Comparison of ENCODE assay signal across 23 mouse cellular contexts in the genomic region with DNA sequence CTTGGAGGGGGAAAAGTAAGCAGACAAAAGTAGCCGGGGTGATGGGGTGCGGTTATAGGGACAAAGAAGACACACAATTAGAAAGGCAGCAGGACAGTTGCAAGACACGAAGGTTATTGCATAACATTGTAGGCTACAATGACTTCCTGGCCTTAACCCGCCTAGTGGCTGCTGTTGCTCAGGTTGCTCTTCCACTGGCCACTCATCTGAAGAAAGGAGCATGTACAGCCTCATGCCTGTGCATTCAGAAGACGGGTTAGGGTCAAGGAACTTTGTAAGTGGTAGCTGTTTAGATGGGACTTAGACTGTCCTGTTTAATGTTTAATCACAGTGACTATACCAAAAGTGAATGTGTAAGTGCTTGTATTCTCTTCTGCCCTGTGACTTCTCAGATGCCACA. TPM values are rescaled to one million over a fixed set of nuclear protein-coding genes. Genes with fewer than 3 reads are reported as not detected.
DNase-seq lines count a peak whose midpoint lies in the region; ATAC-seq and TF ChIP-seq lines count a peak whose summit lies in the region.
"Had no signal": no experiment of that assay in that cellular context is flagged by ENCODE, and none has a peak within 500 bp of the region (broad histone marks: within the 10 kb centered on the region; RNA-seq: fewer than 3 reads in every experiment).

No protein-coding gene starts in this region.

- no peak overlapping the region for H3K4me3 ChIP-seq in liver, postnatal 0 days (ENCODE audit: low read depth, low read length)
- no peak overlapping the region for H3K4me3 ChIP-seq in liver, embryonic 11.5 days (ENCODE audit: low read depth, low read length)
- no peak overlapping the region for H3K4me3 ChIP-seq in intestine, postnatal 0 days (ENCODE audit: low read depth, low read length)
- no peak overlapping the region for H3K4me3 ChIP-seq in kidney, postnatal 0 days (replicated peaks; ENCODE audit: low read depth, low read length)
- H3K4me3 ChIP-seq: embryonic facial prominence, embryonic 13.5 days; erythroblast, embryonic 14.5 days; forebrain, embryonic 12.5 days; hindbrain, embryonic 12.5 days; limb, embryonic 13.5 days had no signal

- no peaks in the 10 kb centered on the region for H3K27me3 ChIP-seq in liver, postnatal 0 days (ENCODE audit: insufficient read depth, low read length)
- no peaks in the 10 kb centered on the region for H3K27me3 ChIP-seq in liver, embryonic 11.5 days (replicated peaks; ENCODE audit: control insufficient read depth, insufficient read depth, low read length)
- no peaks in the 10 kb centered on the region for H3K27me3 ChIP-seq in intestine, postnatal 0 days (replicated peaks; ENCODE audit: control insufficient read depth, insufficient read depth, low read length)
- no peaks in the 10 kb centered on the region for H3K27me3 ChIP-seq in kidney, postnatal 0 days (ENCODE audit: insufficient read depth, low read length)
- H3K27me3 ChIP-seq: embryonic facial prominence, embryonic 13.5 days; forebrain, embryonic 12.5 days; hindbrain, embryonic 12.5 days; limb, embryonic 13.5 days had no signal

- no peak overlapping the region for H3K9ac ChIP-seq in liver, postnatal 0 days (replicated peaks)
- no peak overlapping the region for H3K9ac ChIP-seq in liver, embryonic 11.5 days (ENCODE audit: low read depth, low read length)
- no peak overlapping the region for H3K9ac ChIP-seq in intestine, postnatal 0 days (ENCODE audit: low read depth, low read length)
- no peak overlapping the region for H3K9ac ChIP-seq in kidney, postnatal 0 days (ENCODE audit: low read depth, low read length)
- H3K9ac ChIP-seq: embryonic facial prominence, embryonic 13.5 days; forebrain, embryonic 12.5 days; hindbrain, embryonic 12.5 days; limb, embryonic 13.5 days had no signal

- ATAC-seq in liver, postnatal 0 days, result peak; percentile 40; the same call in 1 of the 2 replicates
- no peak for ATAC-seq in liver, embryonic 11.5 days (replicated peaks; ENCODE audit: low FRiP score)
- ATAC-seq in intestine, postnatal 0 days, result peak; percentile 42
- ATAC-seq in kidney, postnatal 0 days (replicated peaks; ENCODE audit: low FRiP score, low read depth), result no peak
- ATAC-seq: activated CD4-positive, CD25-positive, alpha-beta regulatory T cell, adult 4 months had no signal

- no peak for TF ChIP-seq CTCF in liver, postnatal 0 days (IDR thresholded peaks at IDR 0.05; ENCODE audit: low read depth)
- TF ChIP-seq CTCF in intestine, postnatal 0 days (IDR thresholded peaks at IDR 0.05; ENCODE audit: low read depth), result peak; percentile 44
- TF ChIP-seq CTCF in kidney, postnatal 0 days (IDR thresholded peaks at IDR 0.05; ENCODE audit: low read depth), result no peak

- no peak overlapping the region for H3K4me2 ChIP-seq in liver, postnatal 0 days (ENCODE audit: low read depth, low read length)
- no peak overlapping the region for H3K4me2 ChIP-seq in liver, embryonic 11.5 days
- H3K4me2 ChIP-seq in intestine, postnatal 0 days (replicated peaks; ENCODE audit: low read depth), result no peak overlapping the region
- H3K4me2 ChIP-seq in kidney, postnatal 0 days (ENCODE audit: low read length), result no peak overlapping the region
- H3K4me2 ChIP-seq: embryonic facial prominence, embryonic 13.5 days; forebrain, embryonic 12.5 days; hindbrain, embryonic 12.5 days; limb, embryonic 13.5 days had no signal

- H3K4me1 ChIP-seq in liver, postnatal 0 days (ENCODE audit: insufficient read depth), result peaks cover 4% of the 10 kb centered on the region; the same call in 1 of the 2 replicates
- H3K4me1 ChIP-seq in liver, embryonic 11.5 days (replicated peaks; ENCODE audit: control insufficient read depth, insufficient read depth, low read length), result no peaks in the 10 kb centered on the region
- H3K4me1 ChIP-seq in intestine, postnatal 0 days (replicated peaks; ENCODE audit: control insufficient read depth, insufficient read depth, low read length), result 0 out of 2 replicates have a peak, but pooled peaks cover 2% of the 10 kb centered on the region
- no peaks in the 10 kb centered on the region for H3K4me1 ChIP-seq in kidney, postnatal 0 days (replicated peaks; ENCODE audit: insufficient read depth, low read length)
- H3K4me1 ChIP-seq: embryonic facial prominence, embryonic 13.5 days; forebrain, embryonic 12.5 days; hindbrain, embryonic 12.5 days; limb, embryonic 13.5 days had no signal

- H3K27ac ChIP-seq in liver, postnatal 0 days (ENCODE audit: low read depth), result no peak overlapping the region
- no peak overlapping the region for H3K27ac ChIP-seq in liver, embryonic 11.5 days (ENCODE audit: low read depth, low read length)
- no peak overlapping the region for H3K27ac ChIP-seq in intestine, postnatal 0 days (ENCODE audit: low read depth, low read length)
- no peak overlapping the region for H3K27ac ChIP-seq in kidney, postnatal 0 days
- H3K27ac ChIP-seq: embryonic facial prominence, embryonic 13.5 days; forebrain, embryonic 12.5 days; hindbrain, embryonic 12.5 days; limb, embryonic 13.5 days had no signal

- H3K9me3 ChIP-seq in liver, postnatal 0 days (ENCODE audit: low read length), result no peaks in the 10 kb centered on the region
- no peaks in the 10 kb centered on the region for H3K9me3 ChIP-seq in liver, embryonic 11.5 days (ENCODE audit: control insufficient read depth, low read length)
- H3K9me3 ChIP-seq in intestine, postnatal 0 days (ENCODE audit: control insufficient read depth), result no peaks in the 10 kb centered on the region
- H3K9me3 ChIP-seq in kidney, postnatal 0 days (replicated peaks; ENCODE audit: low read length), result no peaks in the 10 kb centered on the region
- H3K9me3 ChIP-seq: embryonic facial prominence, embryonic 13.5 days; forebrain, embryonic 12.5 days; hindbrain, embryonic 12.5 days; limb, embryonic 13.5 days had no signal

- TF ChIP-seq EP300 in liver, postnatal 0 days (IDR thresholded peaks at IDR 0.05; ENCODE audit: low read depth), result no peak

- H3K36me3 ChIP-seq in liver, postnatal 0 days (replicated peaks; ENCODE audit: insufficient read depth, low read length), result no peaks in the 10 kb centered on the region
- 0 out of 2 replicates have a peak, but pooled peaks cover 2% of the 10 kb centered on the region for H3K36me3 ChIP-seq in liver, embryonic 11.5 days (ENCODE audit: control insufficient read depth, insufficient read depth, low read length)
- no peaks in the 10 kb centered on the region; the same call in 1 of the 2 replicates for H3K36me3 ChIP-seq in intestine, postnatal 0 days (ENCODE audit: control insufficient read depth, insufficient read depth)
- H3K36me3 ChIP-seq in kidney, postnatal 0 days (ENCODE audit: insufficient read depth, low read length), result no peaks in the 10 kb centered on the region

- WGBS in liver, postnatal 0 days (ENCODE audit: insufficient replicate concordance), result 53% methylated on average over 5 of the region's 5 CpGs
- 89% methylated on average over 5 of the region's 5 CpGs for WGBS in liver, embryonic 11.5 days
- WGBS in intestine, postnatal 0 days, result 57% methylated on average over 5 of the region's 5 CpGs
- 84% methylated on average over 5 of the region's 5 CpGs for WGBS in kidney, postnatal 0 days

- DNase-seq in liver, postnatal 0 days, result no peak
- no peak for DNase-seq in liver, embryonic 11.5 days (ENCODE audit: low spot score)
- DNase-seq in kidney, postnatal 0 days (ENCODE audit: low spot score), result peak; percentile 14
- no peak for DNase-seq in layer of hippocampus, postnatal 14 days (ENCODE audit: low spot score in 2 of 2)
- DNase-seq in layer of hippocampus, adult 18-20 months (ENCODE audit: low spot score in 2 of 2), result no peak
- no peak for DNase-seq in right cerebral cortex, adult 18-20 months
- DNase-seq: adrenal gland, adult 8-10 months; cerebellum, adult 18-20 months; cerebellum, postnatal 25 days; embryo, embryonic 11 days; gastrocnemius, postnatal 25 days; lung, adult 18-20 months; lung, postnatal 10 days; midbrain, embryonic 14.5 days; thymus, postnatal 25 days had no signal

RNA-seq across cellular contexts. Expression of gene Gpatch2, which starts 26.0 kb away (rescaled TPM):
- polyA plus RNA-seq in liver, postnatal 0 days (2015; fragmentation: Nextera tagmentation; extraction: Ambion mirVana), result 5.1 and 5.4 TPM in 2 replicates
- polyA plus RNA-seq in liver, embryonic 11.5 days (2014; fragmentation: Nextera tagmentation; extraction: Ambion mirVana), result 15.2 and 15.3 TPM in 2 replicates
- polyA plus RNA-seq in intestine, postnatal 0 days (2015; fragmentation: Nextera tagmentation; extraction: Ambion mirVana), result 8.9 and 10.5 TPM in 2 replicates
- polyA plus RNA-seq in kidney, postnatal 0 days (2015; fragmentation: Nextera tagmentation; extraction: Ambion mirVana), result 11.8 and 12.5 TPM in 2 replicates
- total RNA-seq in layer of hippocampus, postnatal 14 days (2021), result 10 to 100 TPM; 21.1 to 23.1 TPM
- total RNA-seq in layer of hippocampus, adult 18-20 months (2021), result 10 to 100 TPM; 20.9 to 22.0 TPM

RNA-seq across cellular contexts. Expression of gene Spata17, which starts 26.1 kb away (rescaled TPM):
- polyA plus RNA-seq in liver, postnatal 0 days (2015; fragmentation: Nextera tagmentation; extraction: Ambion mirVana), result 0.24 and 0.41 TPM in 2 replicates
- polyA plus RNA-seq in liver, embryonic 11.5 days (2014; fragmentation: Nextera tagmentation; extraction: Ambion mirVana), result 0.59 and 0.62 TPM in 2 replicates
- polyA plus RNA-seq in intestine, postnatal 0 days (2015; fragmentation: Nextera tagmentation; extraction: Ambion mirVana), result 0.13 and 0.31 TPM in 2 replicates
- 0.86 and 1.1 TPM in 2 replicates for polyA plus RNA-seq in kidney, postnatal 0 days (2015; fragmentation: Nextera tagmentation; extraction: Ambion mirVana)
- total RNA-seq in layer of hippocampus, postnatal 14 days (2021), result 1 to 10 TPM in 1 of 2 experiments, under 1 TPM in 1; 0.76 to 1.4 TPM
- total RNA-seq in layer of hippocampus, adult 18-20 months (2021), result 1 to 10 TPM in 1 of 2 experiments, under 1 TPM in 1; 0.71 to 1.1 TPM
- polyA plus RNA-seq: erythroblast, embryonic 14.5 days; spleen, adult 2 months had no signal

Comparison
In these comparisons a context has a peak if more than half of its experiments do, and no peak if none do; other contexts are left out.
1. ATAC-seq: peak in liver, postnatal 0 days (single experiment) and intestine, postnatal 0 days (single experiment); none in liver, embryonic 11.5 days (single experiment) and kidney, postnatal 0 days (single experiment).